ENCODE assay signal across 24 mouse cellular contexts in the genomic region with DNA sequence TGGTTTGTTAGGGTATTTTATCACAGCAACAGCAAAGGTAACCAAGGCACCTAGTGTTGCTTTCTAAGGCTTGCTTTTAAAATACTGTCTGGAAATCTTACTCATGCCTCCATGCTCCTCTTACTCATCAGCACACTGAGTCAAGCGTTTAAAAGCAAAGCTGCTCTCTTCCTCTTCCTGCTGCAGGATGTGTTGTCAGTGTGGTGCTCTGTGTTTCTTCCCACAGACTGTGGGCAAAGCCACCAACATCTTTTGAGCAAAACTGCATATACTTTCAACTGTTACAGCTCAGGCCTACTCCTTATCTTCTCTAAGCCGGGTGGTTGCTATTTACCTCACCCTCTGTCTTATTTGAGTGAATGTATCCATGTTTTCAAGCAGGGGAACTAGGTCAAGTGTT.
"Had no signal": no experiment of that assay in that cellular context is flagged by ENCODE, and none has a peak within 500 bp of the region (broad histone marks: within the 10 kb centered on the region; RNA-seq: fewer than 3 reads in every experiment).

No protein-coding gene starts in this region.

- ATAC-seq: intestine, postnatal 0 days; liver, postnatal 0 days; lung, postnatal 0 days; midbrain, embryonic 13.5 days; midbrain, embryonic 16.5 days had no signal

- H3K9ac ChIP-seq: limb, embryonic 12.5 days; limb, embryonic 15.5 days; liver, embryonic 14.5 days; liver, postnatal 0 days; lung, embryonic 14.5 days; midbrain, embryonic 13.5 days; neural tube, embryonic 13.5 days had no signal

- H3K4me3 ChIP-seq: limb, embryonic 12.5 days; limb, embryonic 15.5 days; megakaryocyte, embryonic 14.5 days; midbrain, embryonic 10.5 days; midbrain, embryonic 13.5 days; myocyte; neural tube, embryonic 13.5 days had no signal

- H3K4me2 ChIP-seq: limb, embryonic 12.5 days; limb, embryonic 15.5 days; liver, embryonic 11.5 days; lung, embryonic 14.5 days; midbrain, embryonic 13.5 days; neural tube, embryonic 13.5 days had no signal

- H3K27ac ChIP-seq: limb, embryonic 12.5 days; limb, embryonic 15.5 days; liver, embryonic 14.5 days; midbrain, embryonic 10.5 days; midbrain, embryonic 13.5 days; neural tube, embryonic 13.5 days; stomach, postnatal 0 days had no signal

- DNase-seq: kidney, adult 2 months; kidney, postnatal 10 days; kidney, postnatal 36 days; left cerebral cortex, postnatal 4 days; liver, postnatal 0 days; lung, embryonic 14.5 days; lung, postnatal 36 days; retina, postnatal 1 day; right cerebral cortex, postnatal 4 days; thymus, adult 18-20 months; thymus, postnatal 36 days had no signal

- H3K36me3 ChIP-seq: limb, embryonic 12.5 days; limb, embryonic 15.5 days; midbrain, embryonic 10.5 days; midbrain, embryonic 13.5 days; neural tube, embryonic 13.5 days had no signal

- H3K9me3 ChIP-seq: limb, embryonic 12.5 days; limb, embryonic 15.5 days; megakaryocyte, embryonic 14.5 days; midbrain, embryonic 10.5 days; midbrain, embryonic 13.5 days; neural tube, embryonic 13.5 days had no signal

- H3K27me3 ChIP-seq: neural tube, embryonic 13.5 days had no signal

- H3K4me1 ChIP-seq: limb, embryonic 12.5 days; limb, embryonic 15.5 days; midbrain, embryonic 10.5 days; midbrain, embryonic 13.5 days had no signal
